Mouse (Mus musculus) T-helper 17 cell (primary cell): Measurements from ENCODE around the gene Myt1l.

ENCODE experiments used
- in situ Hi-C, 2 experiments: fragments of 300-600 bp; cut with MboI, MseI; formaldehyde crosslinking; loops; 1 replicate in 1 of 2; 2 replicates in 1 of 2; pipeline ENCODE4 v1.15.1; 2025; ENCODE audit warnings: high pct_unique_total_duplicates in 2 of 2

Gene Myt1l

DNA sequence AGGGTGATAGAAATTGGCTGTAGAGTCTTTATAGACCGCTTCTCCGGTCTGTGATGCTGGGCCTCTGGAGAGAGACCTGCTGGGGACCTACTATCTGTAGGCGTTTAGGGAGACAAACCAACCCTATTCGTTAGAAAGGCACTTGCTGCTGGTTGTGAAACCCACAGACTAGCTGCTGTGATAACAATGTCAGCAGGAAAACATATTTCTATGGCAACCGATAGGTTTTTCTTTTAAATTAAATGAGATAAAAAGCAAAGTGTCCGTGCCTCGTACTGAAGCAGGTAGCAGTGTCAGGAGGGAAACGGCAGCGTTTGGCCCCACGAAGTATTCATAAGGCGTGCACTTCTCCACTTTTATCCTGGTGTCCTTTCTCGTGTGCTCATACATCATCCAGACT lies 127.5 kb downstream of the Myt1l start:
- in situ Hi-C loops, result no loop called here

DNA sequence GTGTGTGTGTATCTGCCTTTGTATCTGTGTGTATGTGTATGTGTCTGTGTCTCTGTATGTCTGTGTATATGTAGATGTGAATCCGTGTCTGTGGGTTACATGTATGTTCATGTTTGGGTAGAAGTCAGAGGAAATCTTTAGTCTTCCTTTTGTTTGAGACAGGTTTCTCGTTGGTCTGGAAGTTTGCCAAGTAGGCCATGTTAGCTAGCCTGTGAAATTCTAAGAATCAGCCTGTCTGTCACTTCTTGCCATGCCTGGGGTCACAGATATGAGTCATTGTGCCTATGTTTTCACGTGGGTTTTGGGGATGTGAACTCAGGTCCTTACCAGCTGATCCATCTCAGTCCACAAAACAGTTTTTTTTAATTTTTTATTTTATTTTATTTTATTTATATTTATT lies 128.9 kb downstream of the Myt1l start:
- in situ Hi-C loops, result no loop called here

DNA sequence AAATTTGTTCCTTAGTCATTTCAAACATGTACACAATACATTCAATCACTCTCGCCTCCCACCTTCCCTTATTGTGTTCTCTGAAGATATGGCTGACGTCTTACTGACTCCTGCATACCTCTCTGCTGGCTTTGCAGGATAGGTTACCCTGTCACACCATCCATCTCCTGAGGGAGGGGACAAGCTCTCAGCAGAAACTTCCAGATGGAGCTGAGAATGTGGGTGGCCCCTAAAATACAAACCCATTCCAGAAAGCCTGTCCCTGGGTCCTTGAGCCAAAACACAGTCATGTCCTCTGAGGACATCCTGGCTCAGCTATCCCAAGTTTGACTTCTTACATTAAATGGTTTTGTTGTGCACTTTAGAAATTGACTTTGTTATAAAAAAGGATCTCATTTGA lies 129.7 kb downstream of the Myt1l start:
- in situ Hi-C loops, result no loop called here

DNA sequence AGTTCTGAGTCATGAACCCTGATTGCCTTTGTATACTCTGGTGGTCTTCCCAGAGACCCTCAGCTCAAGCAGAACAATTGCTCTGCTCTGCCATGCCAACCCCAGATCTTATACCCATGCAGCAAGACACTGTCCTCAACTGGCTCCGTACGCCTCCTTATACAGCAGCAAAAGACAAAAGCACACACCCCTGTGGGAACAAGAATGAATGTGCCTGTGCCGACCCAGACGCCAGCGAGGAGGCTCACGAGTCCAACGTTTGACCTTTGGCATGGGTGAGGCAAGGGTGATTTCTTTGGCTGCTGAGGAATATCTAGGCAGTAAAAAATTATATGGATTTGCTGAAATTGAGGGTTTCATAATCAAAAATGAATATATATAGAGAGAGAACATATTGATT lies 143.8 kb downstream of the Myt1l start:
- in situ Hi-C loops, result no loop called here

DNA sequence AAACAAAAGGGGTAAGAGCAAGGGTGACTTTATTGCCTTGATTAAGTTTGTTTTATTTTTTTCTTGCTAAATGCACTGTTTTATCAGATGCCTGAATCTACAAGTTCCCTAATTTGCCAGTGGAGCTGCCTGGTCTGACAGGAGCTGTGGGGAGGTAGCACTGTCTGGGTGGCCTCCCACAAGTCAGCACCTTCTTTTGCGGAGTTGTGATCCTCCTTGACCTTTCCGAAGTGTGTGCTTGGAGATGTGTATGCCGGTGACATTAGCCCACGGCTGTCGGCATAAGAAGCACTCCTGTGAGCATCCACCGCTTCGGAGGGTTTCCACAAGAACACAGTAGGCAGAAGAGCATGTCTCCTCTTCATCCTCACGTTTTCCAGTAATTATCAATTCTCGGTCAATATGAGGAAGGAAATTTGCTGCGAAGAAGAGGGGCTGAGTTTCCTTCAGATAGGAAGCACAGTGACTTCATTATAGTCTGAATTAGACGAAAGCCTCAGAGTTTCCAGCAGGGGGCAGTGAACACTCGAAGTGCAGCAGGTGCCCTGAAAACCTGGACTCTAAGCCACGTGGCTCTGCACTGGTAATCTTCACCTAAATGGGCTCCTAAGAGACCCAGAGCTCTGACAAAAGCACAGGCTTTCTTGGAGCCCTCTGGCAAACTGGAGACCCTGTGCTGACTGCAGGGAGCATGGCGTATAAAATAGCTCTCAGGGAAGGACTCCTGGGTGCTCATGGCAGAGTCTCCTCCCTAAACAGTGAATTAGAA lies 147.6 kb downstream of the Myt1l start:
- in situ Hi-C loops, result no loop called here

DNA sequence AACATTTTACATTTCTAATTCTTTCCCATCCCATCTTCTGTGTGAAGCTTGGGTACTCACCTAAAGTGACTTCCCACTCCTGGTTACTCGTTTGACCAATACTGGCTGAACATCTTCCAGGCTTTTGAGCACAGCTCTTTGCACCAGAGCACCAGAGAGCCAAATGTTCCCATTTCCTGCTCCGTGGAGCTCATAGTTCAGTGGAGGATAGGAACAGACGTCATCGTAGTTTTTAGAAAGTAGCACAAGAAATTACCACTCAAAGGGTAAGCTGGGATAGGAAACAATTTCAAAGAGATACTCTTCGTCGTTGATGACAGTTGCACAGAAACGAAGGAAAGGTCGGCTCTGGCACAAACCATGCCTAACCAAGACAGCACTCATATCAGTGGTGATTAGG lies 154.2 kb downstream of the Myt1l start:
- in situ Hi-C loops, result no loop called here

DNA sequence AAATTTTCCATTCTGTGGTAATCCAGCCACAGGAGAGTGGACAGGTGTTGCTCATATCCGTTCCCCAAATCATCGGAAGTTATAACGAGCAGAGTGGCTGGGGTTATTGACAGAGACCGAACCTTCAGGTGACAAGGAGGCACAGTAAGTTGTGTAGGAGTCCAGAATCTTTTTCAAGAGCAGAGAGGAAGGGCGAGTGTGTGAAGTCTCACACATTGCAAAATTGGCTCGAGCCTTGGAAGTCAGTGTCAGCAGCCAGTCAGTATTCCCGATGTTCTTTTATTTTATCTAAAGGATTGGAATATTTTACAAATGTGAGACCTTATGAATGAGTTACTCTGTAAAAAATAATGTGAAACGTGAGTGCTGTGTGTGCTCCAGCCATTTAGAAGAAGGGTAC lies 154.8 kb downstream of the Myt1l start:
- in situ Hi-C loops, result no loop called here

DNA sequence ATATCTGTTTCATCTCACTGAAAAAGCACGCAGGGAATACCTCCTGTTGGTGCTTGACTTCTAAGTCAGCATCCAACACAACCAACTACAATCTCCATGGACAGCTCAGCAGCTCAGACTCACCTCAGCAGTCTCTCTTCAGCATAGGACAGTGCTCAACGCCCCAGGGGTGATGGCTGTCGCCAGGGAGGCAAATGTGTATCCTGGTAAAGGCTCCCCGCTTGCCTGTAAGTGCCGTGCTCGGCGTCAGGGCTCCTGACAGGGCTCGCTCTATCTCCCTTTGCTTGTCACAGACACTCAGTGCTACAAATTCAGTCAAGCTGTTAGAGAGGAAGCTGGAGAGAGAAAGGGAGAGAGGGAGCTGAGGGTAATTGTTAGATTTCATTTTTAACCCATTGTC lies 158.1 kb downstream of the Myt1l start:
- in situ Hi-C loops, result no loop called here

DNA sequence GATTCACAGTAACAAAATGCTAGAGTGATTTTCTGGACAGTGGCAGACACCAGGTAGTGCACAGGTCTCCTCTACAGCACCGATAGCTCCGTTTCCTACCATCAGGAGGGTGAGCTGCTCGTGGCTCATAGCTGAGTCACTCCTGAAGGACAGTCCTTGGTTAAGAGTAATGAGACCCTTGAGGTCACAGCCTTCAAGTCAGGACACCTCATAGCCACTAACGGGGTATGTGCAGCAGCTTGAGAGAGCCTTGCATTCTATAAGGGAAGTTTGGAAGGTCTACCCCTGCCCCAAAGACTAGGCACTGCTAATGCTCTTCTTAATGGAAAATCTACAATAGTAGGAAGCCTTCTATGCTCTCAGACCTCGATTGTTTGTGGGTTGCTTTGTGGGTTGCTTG lies 163.4 kb downstream of the Myt1l start:
- in situ Hi-C loops, result no loop called here

DNA sequence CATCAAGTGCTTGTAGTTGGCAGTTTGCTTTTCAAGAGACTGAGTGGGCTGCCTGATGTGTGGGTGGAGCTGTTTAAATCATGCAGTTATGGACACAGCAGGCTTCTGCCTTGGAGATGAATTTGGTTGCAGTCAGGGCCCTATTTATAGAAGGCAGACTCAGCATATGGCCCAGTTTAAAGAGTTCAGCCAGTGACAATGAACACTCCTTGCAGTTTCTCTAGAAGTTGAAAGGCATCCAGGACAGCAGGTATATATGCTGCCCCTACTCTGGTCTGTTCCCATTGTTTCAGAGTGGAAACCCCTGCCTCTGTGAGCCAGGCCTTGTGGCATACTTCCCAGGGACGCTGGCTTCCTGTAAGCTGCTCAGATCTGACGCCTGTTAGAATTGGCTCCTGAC lies 167.0 kb downstream of the Myt1l start:
- in situ Hi-C loops, result no loop called here

DNA sequence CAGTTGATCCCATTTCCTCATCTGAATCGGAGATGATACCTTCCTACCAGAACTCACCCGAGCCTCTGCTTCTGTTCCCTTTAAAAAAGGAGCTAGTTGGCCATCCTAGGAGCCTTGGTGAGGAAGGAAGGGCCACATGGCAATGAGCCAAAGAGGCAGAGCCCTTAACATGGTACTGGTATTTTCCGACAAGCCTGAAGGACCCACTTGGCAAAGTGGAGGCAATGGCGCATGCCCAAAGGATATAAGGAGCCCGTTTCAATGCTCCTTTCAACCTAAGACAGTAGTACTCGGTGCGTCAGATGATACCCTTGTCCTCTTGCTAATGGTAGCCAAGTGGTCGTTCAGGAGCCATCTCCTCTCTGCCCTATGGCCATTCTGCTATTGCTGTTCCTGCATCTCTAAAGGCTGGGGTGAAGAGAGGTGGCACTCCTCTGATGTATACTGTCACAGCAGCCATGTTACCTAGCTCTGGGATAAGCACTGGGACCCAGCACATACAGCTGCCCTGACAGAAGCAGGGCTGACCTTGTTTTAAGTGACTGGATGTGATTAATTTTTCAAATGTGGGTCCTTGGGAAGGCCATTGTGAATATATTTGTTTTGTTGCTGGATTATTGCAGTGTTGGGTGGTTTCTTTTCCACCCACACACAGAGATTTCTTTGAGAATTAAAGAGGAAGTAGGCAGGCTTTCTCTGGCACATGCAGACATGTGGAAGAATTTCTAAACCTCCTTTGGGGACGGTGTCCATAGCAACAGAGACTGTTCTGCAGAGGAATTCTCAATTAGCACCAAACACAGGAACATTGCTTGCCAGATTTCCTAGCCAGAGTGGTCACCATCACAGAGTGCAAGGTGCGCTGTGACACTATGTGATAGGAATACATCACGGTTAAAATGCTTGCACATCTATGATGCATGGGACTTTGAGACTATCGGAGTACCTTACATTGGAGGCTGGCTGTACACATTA lies 169.6 kb downstream of the Myt1l start:
- in situ Hi-C loops, result no loop called here

DNA sequence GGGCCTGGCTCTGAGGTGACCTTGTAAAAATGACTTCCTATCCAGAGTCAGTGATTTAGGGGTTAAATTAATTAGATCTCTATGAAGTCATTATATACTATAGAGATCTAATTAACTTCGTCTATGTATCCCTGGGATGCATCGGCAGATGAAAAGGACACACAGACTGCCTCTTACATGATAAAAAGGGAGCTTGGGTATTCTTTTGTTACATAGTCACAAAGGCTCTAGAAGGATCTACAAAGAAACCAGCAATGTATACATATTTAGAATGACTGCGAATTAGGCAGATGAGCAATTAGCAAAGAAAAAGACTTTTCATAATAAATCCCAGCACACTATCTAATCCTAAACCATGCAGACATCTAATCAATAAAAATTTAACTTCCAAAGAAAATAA lies 170.4 kb downstream of the Myt1l start:
- in situ Hi-C loops, result no loop called here

DNA sequence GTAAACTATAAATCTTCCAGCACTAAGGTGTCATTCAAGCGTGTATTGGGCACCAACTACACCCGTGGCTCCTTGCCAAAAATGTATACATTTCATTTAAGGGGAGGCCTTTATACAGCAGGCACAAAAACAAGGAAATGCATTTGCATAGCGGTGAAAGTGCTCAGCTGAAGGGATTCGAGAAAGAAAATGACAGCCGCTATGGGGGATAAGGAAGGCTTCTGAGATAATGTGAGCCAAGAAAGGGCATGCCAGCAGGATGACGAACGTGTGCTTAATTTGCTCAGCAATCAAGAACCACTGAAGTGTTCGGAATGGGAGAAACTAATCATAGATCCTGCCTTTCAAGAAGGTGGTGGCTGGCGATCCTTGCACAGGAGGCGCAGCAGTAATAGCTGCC lies 170.8 kb downstream of the Myt1l start:
- in situ Hi-C loops, result no loop called here

DNA sequence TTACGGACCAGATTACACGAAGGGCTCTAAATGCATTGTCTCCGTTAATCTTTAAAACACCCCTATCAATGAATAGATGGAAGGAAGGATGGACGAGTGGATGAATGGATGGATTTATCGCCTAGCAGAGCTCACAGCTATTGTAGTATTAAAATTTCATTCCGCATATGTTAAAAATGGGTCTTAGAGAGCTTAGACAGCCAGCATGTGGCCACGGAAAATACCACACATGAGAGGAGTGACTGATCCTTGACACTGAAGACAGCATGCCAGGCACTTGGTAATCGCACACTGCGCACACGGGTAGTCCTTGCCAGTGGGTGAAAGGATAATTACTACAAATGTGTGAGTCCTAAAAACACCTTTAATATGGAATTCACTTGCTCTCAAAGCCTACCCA lies 171.2 kb downstream of the Myt1l start:
- in situ Hi-C loops, result no loop called here

DNA sequence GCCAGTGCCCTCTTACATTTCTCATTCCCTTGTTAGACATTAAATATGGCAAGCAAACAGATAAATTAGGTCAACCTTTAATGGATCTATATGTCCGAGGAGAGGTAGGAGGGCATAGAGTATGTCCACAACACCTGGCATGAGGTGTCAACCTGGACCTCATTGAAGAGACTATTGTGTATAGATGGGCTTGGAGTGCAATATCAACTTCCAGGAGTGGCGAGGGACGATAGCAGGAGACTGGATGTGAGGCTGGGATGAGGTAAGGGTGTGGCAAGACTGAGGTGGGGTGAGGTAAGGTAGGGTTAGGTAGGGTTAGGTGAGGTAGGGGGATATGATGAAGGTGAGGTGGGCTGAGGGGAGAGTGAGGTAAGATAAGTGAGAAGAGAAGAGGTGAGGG lies 171.8 kb downstream of the Myt1l start:
- in situ Hi-C loops, result no loop called here

DNA sequence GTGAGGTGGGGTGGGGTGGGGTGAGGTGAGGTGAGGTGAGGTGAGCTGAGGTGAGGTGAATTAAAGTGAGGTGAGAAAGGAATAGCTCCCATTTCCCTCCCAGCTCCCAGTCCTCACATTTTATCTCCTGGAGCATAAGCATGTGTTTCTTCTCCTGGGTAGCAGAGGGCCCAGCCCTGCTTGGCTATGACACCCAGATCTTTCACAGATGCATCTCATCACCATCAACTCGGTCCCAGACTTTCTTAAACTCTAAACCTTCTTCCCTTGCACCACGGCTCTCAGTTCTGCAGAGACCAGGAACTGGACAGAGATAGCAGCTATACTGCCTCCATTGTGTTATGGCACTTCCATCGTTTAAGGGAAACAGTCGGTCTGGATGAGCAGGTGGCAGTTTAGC lies 172.9 kb downstream of the Myt1l start:
- in situ Hi-C loops, result no loop called here

DNA sequence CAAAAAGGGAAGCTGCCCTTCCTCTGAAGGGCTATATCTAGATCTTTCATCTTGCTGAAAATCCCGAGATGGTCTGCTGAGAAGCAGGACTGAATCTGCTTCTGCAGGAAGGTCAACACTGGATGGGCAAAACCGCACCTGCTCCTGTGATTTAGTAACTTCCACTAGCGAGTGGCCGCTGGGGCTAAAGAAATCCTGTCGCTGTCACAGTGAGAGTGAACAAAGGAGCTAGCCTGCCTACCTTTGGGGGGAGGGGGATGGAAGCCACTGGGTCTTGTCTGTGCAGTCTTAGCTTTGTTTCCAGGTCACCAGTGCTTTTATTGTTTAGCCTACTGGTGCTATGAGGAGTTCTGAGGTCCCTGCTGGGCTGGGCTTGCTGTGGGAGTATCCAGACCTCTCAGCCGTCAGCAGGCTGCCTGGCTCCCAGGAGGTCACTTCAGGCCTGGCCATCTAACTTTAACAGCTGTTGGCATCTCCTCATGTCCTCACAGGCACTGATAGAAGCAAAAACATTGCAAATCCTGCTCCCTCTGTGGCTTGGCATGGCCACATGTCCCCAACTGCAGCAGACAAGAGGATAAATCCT lies 173.6 kb downstream of the Myt1l start:
- in situ Hi-C loops, result no loop called here

DNA sequence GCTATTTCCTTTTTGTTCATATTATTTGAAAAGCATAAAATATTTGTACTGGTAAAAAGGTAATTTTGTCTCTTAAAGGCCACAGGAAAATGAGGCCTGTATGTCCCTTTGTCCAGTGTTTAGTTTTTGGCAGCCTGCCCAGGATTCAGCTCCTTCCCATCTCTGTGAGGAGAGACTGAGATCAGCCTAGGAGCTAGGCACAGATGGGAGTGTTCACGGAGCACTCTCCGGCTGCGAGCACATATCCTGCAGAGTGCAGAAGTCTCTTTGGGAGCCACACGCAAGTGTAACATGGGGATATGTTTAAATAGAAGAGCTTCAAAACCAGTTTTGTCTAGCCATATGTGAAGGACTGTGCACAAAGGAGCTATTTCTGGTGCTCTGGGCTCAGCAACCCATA lies 174.4 kb downstream of the Myt1l start:
- in situ Hi-C loops, result no loop called here

DNA sequence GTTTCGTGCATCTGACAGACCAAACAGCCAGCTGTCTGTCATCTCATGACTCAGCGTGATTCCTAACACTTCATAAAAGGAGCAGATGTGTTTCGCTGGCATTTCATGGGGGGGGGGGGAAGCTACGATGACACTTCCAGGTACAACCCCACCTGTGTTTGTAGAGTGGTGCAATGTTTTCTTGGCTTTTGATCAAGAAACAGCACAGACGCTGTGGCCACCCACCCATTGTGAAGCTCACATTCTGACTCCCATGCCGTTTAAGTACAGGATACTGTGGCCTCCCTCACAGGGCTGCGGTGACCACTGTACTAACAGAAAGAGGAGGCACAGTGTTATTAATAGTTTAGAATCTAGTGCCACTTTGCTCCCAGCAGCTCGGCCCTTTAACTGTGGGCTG lies 175.4 kb downstream of the Myt1l start:
- in situ Hi-C loops, result no loop called here

DNA sequence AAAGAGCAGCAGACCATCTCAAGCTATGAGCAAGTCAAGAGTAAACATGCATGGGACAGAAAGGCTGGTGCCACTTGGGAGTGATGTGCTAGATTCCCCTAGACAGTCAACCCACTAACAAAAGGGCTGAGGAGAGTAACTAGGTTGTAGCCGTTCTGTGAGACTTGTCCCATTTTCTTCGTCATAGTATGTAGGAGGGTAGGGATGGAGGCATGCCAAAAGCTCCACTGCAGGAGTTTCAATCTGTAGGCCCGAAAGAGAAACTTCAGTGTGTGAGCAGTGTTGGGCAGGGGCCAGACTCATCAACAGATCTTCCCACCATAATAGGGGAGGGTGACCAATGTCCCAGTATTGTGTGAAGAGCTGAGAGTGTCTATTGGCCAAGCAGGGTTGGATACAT lies 178.9 kb downstream of the Myt1l start:
- in situ Hi-C loops, result no loop called here

DNA sequence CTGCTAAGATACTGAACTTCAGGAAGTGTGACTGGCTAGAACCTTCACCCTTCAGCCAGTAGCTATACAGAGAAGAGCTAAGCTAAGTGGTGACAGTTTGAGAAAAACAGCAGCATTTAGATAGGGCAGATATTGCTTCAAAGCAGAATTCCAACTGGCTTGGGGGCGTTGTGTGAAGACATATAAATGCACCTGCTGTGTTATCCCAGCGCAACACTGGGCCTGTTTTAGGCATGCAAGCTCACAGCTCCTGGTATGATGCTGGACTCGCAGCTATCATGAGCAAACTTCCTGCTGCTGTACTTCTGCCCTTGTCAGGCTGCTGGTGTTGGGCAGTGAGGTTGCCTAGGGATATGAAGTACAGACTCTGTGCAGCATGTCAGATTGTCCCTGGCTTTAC lies 180.0 kb downstream of the Myt1l start:
- in situ Hi-C loops, result no loop called here
